Mouse (Mus musculus) CH12.LX (cell line): ENCODE data around the gene Wdr86.

Source experiments
- MAX ChIP-seq: IDR thresholded peaks from 2 replicates; pipeline ENCODE4 v1.6.1; 2011; ENCODE audit warnings: low read length, improper control_type of control experiment
- RAD21 ChIP-seq: IDR thresholded peaks from 2 replicates; pipeline ENCODE4 v1.6.1; 2011; ENCODE audit warnings: low read depth, mild to moderate bottlenecking, low read length, improper control_type of control experiment, moderate library complexity
- ZKSCAN1 ChIP-seq: IDR thresholded peaks from 2 replicates; pipeline ENCODE4 v1.6.1; 2012; ENCODE audit warnings: low read depth, inconsistent platforms, low read length, improper control_type of control experiment, borderline replicate concordance

DNA sequence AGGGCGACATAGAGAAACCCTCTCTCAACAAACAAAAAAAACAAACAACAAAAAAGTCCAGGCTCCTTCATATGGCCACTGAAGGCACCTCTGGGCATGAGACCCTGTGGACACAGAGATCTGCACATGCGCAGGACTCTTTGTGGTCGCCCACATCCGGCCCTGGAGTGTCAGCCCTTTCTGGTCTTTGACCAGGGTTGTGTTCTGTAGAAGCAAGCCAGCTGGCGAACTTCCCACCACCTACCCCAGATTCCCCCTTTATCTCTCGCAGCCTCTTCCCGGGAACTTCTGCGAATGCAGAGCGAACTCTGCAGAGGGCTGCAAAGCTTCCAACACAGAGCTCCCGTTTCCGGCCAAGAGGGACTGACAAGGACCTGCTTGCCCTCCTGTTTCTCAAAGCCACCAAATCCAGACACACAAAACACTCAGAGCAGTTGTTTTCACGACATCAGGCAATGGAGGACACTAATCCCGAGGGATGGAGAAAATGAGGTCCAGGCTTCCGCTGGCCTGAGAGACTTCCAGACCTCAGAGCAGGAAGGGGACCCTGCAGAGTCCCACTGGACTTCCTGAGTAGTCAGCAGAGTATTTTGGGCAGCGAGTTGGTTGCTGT lies 8.7 kb upstream of the Wdr86 start:
- TF ChIP-seq ZKSCAN1 (no peak), MAX (no peak), RAD21 (no peak)
